Mouse (Mus musculus) lung, embryonic 14.5 days (tissue): Measurements from ENCODE around the gene Zbtb3. TPM values are rescaled to one million over a fixed set of nuclear protein-coding genes. Genes with fewer than 3 reads are reported as not detected.

Experiments used
- ATAC-seq: fragments of 200-750 bp; cut with Nextera tagmentation; 2 replicates; pipeline ENCODE4 v1.8.0; 2017; ENCODE audit warnings: mild to moderate bottlenecking, moderate TSS enrichment, moderate library complexity; ENCODE audit not compliant: insufficient read depth
- DNase-seq: peaks from one replicate; pipeline ENCODE4 v3.0.0-alpha.2; 2015
- H3K27ac ChIP-seq: fragments of 300-500 bp; sonication (generic); 2 replicates; pipeline ENCODE4 v1.5.1; 2014; ENCODE audit warnings: low read depth, mild to moderate bottlenecking, moderate library complexity
- H3K27me3 ChIP-seq: fragments of 300-500 bp; sonication (generic); 2 replicates; pipeline ENCODE4 v1.6.1; 2014; ENCODE audit warnings: low read length, control low read depth; ENCODE audit not compliant: insufficient read depth
- H3K36me3 ChIP-seq: fragments of 300-500 bp; sonication (generic); 2 replicates; pipeline ENCODE4 v1.6.1; 2014; ENCODE audit warnings: control low read depth; ENCODE audit not compliant: insufficient read depth
- H3K4me1 ChIP-seq: fragments of 300-500 bp; sonication (generic); 2 replicates; pipeline ENCODE4 v1.6.1; 2014; ENCODE audit warnings: antibody characterized with exemption, control low read depth; ENCODE audit not compliant: insufficient read depth
- H3K4me2 ChIP-seq: fragments of 300-500 bp; sonication (generic); 2 replicates; pipeline ENCODE4 v1.6.1; 2014; ENCODE audit warnings: mild to moderate bottlenecking
- H3K4me3 ChIP-seq: fragments of 300-500 bp; sonication (generic); 2 replicates; pipeline ENCODE4 v1.5.1; 2014; ENCODE audit warnings: low read depth, low read length
- H3K9ac ChIP-seq: fragments of 300-500 bp; sonication (generic); 2 replicates; pipeline ENCODE4 v1.6.1; 2014
- H3K9me3 ChIP-seq: fragments of 300-500 bp; sonication (generic); 2 replicates; pipeline ENCODE4 v1.6.1; 2016; ENCODE audit warnings: low read depth, low read length, control low read depth
- CTCF ChIP-seq: IDR thresholded peaks from 2 replicates; pipeline ENCODE4 v1.5.1; 2016; ENCODE audit warnings: antibody characterized with exemption, low read depth
- WGBS: fragments of 180-500 bp; shearing (Covaris S2); extraction: QIAGEN DNeasy Blood & Tissue Kit; methylation state at CpG from one replicate; pipeline ENCODE4 v1.1.7; 2014; 5-methylcytosine and 5-hydroxymethylcytosine counted together
- polyA plus RNA-seq: library from polyadenylated mRNA; unstranded; fragments of >200 nt; fragmentation: Nextera tagmentation; extraction: Ambion mirVana; gene quantifications from 2 replicates; pipeline ENCODE4 v1.2.1, GENCODE M21; 2014

Gene Zbtb3
- polyA plus RNA-seq, 1 experiment from 2014 or later, result 6.6 TPM

GRCm38 (mm10) chr19:8763276-8763675, 39.1 kb upstream of the Zbtb3 start:
- Histone ChIP-seq H3K36me3 (peaks cover 61% of the 10 kb centered on the region), H3K9ac (no peak overlapping the region), H3K4me3 (no peak overlapping the region), H3K27me3 (no peaks in the 10 kb centered on the region), H3K4me1 (no peaks in the 10 kb centered on the region), H3K27ac (no peak overlapping the region), H3K4me2 (no peak overlapping the region), H3K9me3 (no peaks in the 10 kb centered on the region; the same call in 1 of the 2 replicates)
- ATAC-seq (no peak), DNase-seq (no peak)
- WGBS, result 90% methylated on average over 4 of the region's 4 CpGs
- no peak for TF ChIP-seq CTCF

- Histone ChIP-seq H3K27ac (no peak overlapping the region), H3K4me1 (no peaks in the 10 kb centered on the region; the same call in 1 of the 2 replicates), H3K4me2 (no peak overlapping the region), H3K9me3 (no peaks in the 10 kb centered on the region; the same call in 1 of the 2 replicates), H3K27me3 (no peaks in the 10 kb centered on the region), H3K36me3 (peaks cover 84% of the 10 kb centered on the region), H3K4me3 (no peak overlapping the region), H3K9ac (no peak overlapping the region)
- DNase-seq (no peak), ATAC-seq (no peak)
- over 99% methylated on average over 9 of the region's 9 CpGs for WGBS
- TF ChIP-seq CTCF, result no peak
These were observed 36.8 kb upstream of the Zbtb3 start for GRCm38 (mm10) chr19:8765562-8765961.

- H3K9ac ChIP-seq, result peak within 1 kb of the TSS; percentile 95
- H3K4me1 ChIP-seq, result no peaks in the 10 kb centered on the region; the same call in none of the 2 replicates
- ATAC-seq, result peak; percentile 25; the same call in 1 of the 2 replicates
- peak within 1 kb of the TSS; percentile 72 for H3K4me3 ChIP-seq
- peak; percentile 87 for DNase-seq
- H3K9me3 ChIP-seq, result no peaks in the 10 kb centered on the region
- peak; percentile 32; the same call in 1 of the 2 replicates for TF ChIP-seq CTCF
- WGBS, result 23% methylated on average over 29 of the region's 29 CpGs
- H3K4me2 ChIP-seq, result peak within 1 kb of the TSS; percentile 82
- H3K27ac ChIP-seq, result peak within 1 kb of the TSS; percentile 91
- H3K36me3 ChIP-seq, result peaks cover 69% of the 10 kb centered on the region
- no peaks in the 10 kb centered on the region for H3K27me3 ChIP-seq
These were observed 31.6 kb upstream of the Zbtb3 start, which contains the start of gene Tmem223 for GRCm38 (mm10) chr19:8770567-8771270. Gene Tmem223, plus strand, starts transcription at chr19:8770996.

- no peak for ATAC-seq
- no peaks in the 10 kb centered on the region for H3K9me3 ChIP-seq
- no peaks in the 10 kb centered on the region; the same call in none of the 2 replicates for H3K4me1 ChIP-seq
- 65% methylated on average over 5 of the region's 5 CpGs for WGBS
- no peaks in the 10 kb centered on the region for H3K27me3 ChIP-seq
- peak overlapping the region; percentile 94; the same call in 1 of the 2 replicates for H3K9ac ChIP-seq
- DNase-seq, result no peak
- TF ChIP-seq CTCF, result no peak
- H3K4me3 ChIP-seq, result peak overlapping the region; percentile 72
- peaks cover 51% of the 10 kb centered on the region for H3K36me3 ChIP-seq
- 0 out of 2 replicates have a peak overlapping the region, but pooled peaks have one; percentile 99 for H3K27ac ChIP-seq
- H3K4me2 ChIP-seq, result peak overlapping the region; percentile 99
These were observed 29.4 kb upstream of the Zbtb3 start for GRCm38 (mm10) chr19:8772996-8773395.

GRCm38 (mm10) chr19:8773409-8773808, 28.9 kb upstream of the Zbtb3 start:
- H3K9me3 ChIP-seq, result no peaks in the 10 kb centered on the region
- WGBS, result 51% methylated on average over 6 of the region's 6 CpGs
- H3K4me1 ChIP-seq, result no peaks in the 10 kb centered on the region; the same call in none of the 2 replicates
- no peak for TF ChIP-seq CTCF
- no peak for ATAC-seq
- H3K27ac ChIP-seq, result peak overlapping the region; percentile 99; the same call in 1 of the 2 replicates
- peak overlapping the region; percentile 99 for H3K4me2 ChIP-seq
- peaks cover 51% of the 10 kb centered on the region for H3K36me3 ChIP-seq
- H3K4me3 ChIP-seq, result peak overlapping the region; percentile 72
- peak; percentile 15 for DNase-seq
- H3K27me3 ChIP-seq, result no peaks in the 10 kb centered on the region
- H3K9ac ChIP-seq, result peak overlapping the region; percentile 94

GRCm38 (mm10) chr19:8774086-8774835, 28.1 kb upstream of the Zbtb3 start, which contains the start of gene Tmem179b:
Gene Tmem179b, minus strand, starts transcription at chr19:8774467.
- Histone ChIP-seq H3K9me3 (no peaks in the 10 kb centered on the region), H3K4me1 (no peaks in the 10 kb centered on the region; the same call in none of the 2 replicates), H3K9ac (peak within 1 kb of the TSS; percentile 94), H3K27me3 (no peaks in the 10 kb centered on the region), H3K4me3 (peak within 1 kb of the TSS; percentile 72), H3K4me2 (peak within 1 kb of the TSS; percentile 99), H3K36me3 (peaks cover 47% of the 10 kb centered on the region), H3K27ac (peak within 1 kb of the TSS; percentile 99)
- DNase-seq, result peak; percentile 98
- ATAC-seq, result peak; percentile 90
- TF ChIP-seq CTCF, result no peak
- under 1% methylated on average over 68 of the region's 68 CpGs for WGBS
